Mouse (Mus musculus): ENCODE results near the gene Eml4. TPM values are rescaled to one million over a fixed set of nuclear protein-coding genes. Genes with fewer than 3 reads are reported as not detected.

Gene Eml4
- total and polyA plus RNA-seq, 3 experiments, result 25.6 to 42.4 TPM; not detected in 1

- H3K4me1 ChIP-seq (ENCODE audit: control insufficient read depth in 1 of 2, insufficient read depth in 2 of 2, low read length in 2 of 2), result no peaks in the 10 kb centered on the region
- TF ChIP-seq USF1 (IDR thresholded peaks at IDR 0.05; ENCODE audit: low read depth, low read length) (peak; percentile 59; the same call in 1 of the 2 replicates), CHD1 (IDR thresholded peaks at IDR 0.05; ENCODE audit: low read depth, low read length) (no peak)
Observed at GRCm38 (mm10) chr17:83340895-83341524, 9.7 kb upstream of the Eml4 start.

GRCm38 (mm10) chr17:83344226-83344625 is 6.5 kb upstream of the Eml4 start:
- TF ChIP-seq TAL1 (IDR thresholded peaks at IDR 0.05; ENCODE audit: low read length) (no peak), USF1 (IDR thresholded peaks at IDR 0.05; ENCODE audit: low read depth, low read length) (no peak), POLR2AphosphoS2 (IDR thresholded peaks at IDR 0.05; ENCODE audit: low read length) (no peak), GABPA (IDR thresholded peaks at IDR 0.05; ENCODE audit: low read depth, low read length) (no peak), ZMIZ1 (IDR thresholded peaks at IDR 0.05; ENCODE audit: low read depth, low read length) (no peak)
- Histone ChIP-seq H3K9ac (ENCODE audit: control insufficient read depth, low read depth, low read length, poor library complexity, severe bottlenecking) (no peak overlapping the region), H3K79me2 (ENCODE audit: control insufficient read depth, insufficient read depth, low read length, poor library complexity) (no peaks in the 10 kb centered on the region), H3K27me3 (ENCODE audit: control insufficient read depth in 1 of 2, insufficient read depth in 2 of 2, low read length in 2 of 2) (no peaks in the 10 kb centered on the region), H3K4me1 (ENCODE audit: control insufficient read depth in 1 of 2, insufficient read depth in 2 of 2, low read length in 2 of 2) (0 out of 4 replicates have a peak, but pooled peaks cover 0 to 2% of the 10 kb centered on the region in 2 experiments), H3K27ac (ENCODE audit: control insufficient read depth, low read depth, low read length) (no peak overlapping the region), H3K4me3 (ENCODE audit: control insufficient read depth in 1 of 2, insufficient read depth in 1 of 2, low read depth in 2 of 2, low read length in 2 of 2) (no peak overlapping the region), H3K36me3 (ENCODE audit: control insufficient read depth in 1 of 2, insufficient read depth in 2 of 2, low read length in 2 of 2) (no peaks in the 10 kb centered on the region; a peak in 1 of 4 replicates), H3K9me3 (replicated peaks; ENCODE audit: insufficient read depth, low read length) (no peaks in the 10 kb centered on the region)
- no peak for DNase-seq (ENCODE audit: low read depth, low spot score)

More at GRCm38 (mm10) chr17:83340895-83341524, 9.7 kb upstream of the Eml4 start:
- Histone ChIP-seq H3K27me3 (ENCODE audit: control insufficient read depth in 1 of 2, insufficient read depth in 2 of 2, low read length in 2 of 2) (no peaks in the 10 kb centered on the region), H3K79me2 (ENCODE audit: control insufficient read depth, insufficient read depth, low read length, poor library complexity) (no peaks in the 10 kb centered on the region), H3K9me3 (replicated peaks; ENCODE audit: insufficient read depth, low read length) (no peaks in the 10 kb centered on the region), H3K9ac (ENCODE audit: control insufficient read depth, low read depth, low read length, poor library complexity, severe bottlenecking) (no peak overlapping the region), H3K27ac (ENCODE audit: control insufficient read depth, low read depth, low read length) (no peak overlapping the region), H3K4me3 (ENCODE audit: control insufficient read depth in 1 of 2, insufficient read depth in 1 of 2, low read depth in 2 of 2, low read length in 2 of 2) (no peak overlapping the region), H3K36me3 (ENCODE audit: control insufficient read depth in 1 of 2, insufficient read depth in 2 of 2, low read length in 2 of 2) (peaks cover 0 to 2% of the 10 kb centered on the region in 2 experiments; a peak in 1 of 4 replicates)
- DNase-seq (ENCODE audit: low read depth, low spot score), result no peak

- H3K9me3 ChIP-seq (replicated peaks; ENCODE audit: insufficient read depth, low read length), result no peaks in the 10 kb centered on the region
- TF ChIP-seq GATA1 (IDR thresholded peaks at IDR 0.05; ENCODE audit: low read depth, low read length) (0 out of 2 replicates have a peak, but pooled peaks have one; percentile 56), JUND (IDR thresholded peaks at IDR 0.05; ENCODE audit: low read depth, low read length) (no peak)
- H3K4me3 ChIP-seq (ENCODE audit: control insufficient read depth in 1 of 2, insufficient read depth in 1 of 2, low read depth in 2 of 2, low read length in 2 of 2), result no peak overlapping the region
- peaks cover 0 to 8% of the 10 kb centered on the region in 2 experiments; a peak in 2 of 4 replicates for H3K36me3 ChIP-seq (ENCODE audit: control insufficient read depth in 1 of 2, insufficient read depth in 2 of 2, low read length in 2 of 2)
- H3K27me3 ChIP-seq (ENCODE audit: control insufficient read depth in 1 of 2, insufficient read depth in 2 of 2, low read length in 2 of 2), result no peaks in the 10 kb centered on the region
- H3K9ac ChIP-seq (ENCODE audit: control insufficient read depth, low read depth, low read length, poor library complexity, severe bottlenecking), result no peak overlapping the region
- DNase-seq (ENCODE audit: low read depth, low spot score), result peak; percentile 33
- H3K79me2 ChIP-seq (ENCODE audit: control insufficient read depth, insufficient read depth, low read length, poor library complexity), result peaks cover 15% of the 10 kb centered on the region
- H3K4me1 ChIP-seq (ENCODE audit: control insufficient read depth in 1 of 2, insufficient read depth in 2 of 2, low read length in 2 of 2), result peaks cover 6 to 10% of the 10 kb centered on the region in 2 experiments; a peak in 3 of 4 replicates
- H3K27ac ChIP-seq (ENCODE audit: control insufficient read depth, low read depth, low read length), result no peak overlapping the region
Observed at GRCm38 (mm10) chr17:83348056-83348822, 2.5 kb upstream of the Eml4 start.
